Comparison of ENCODE assay signal across 8 mouse cellular contexts in the genomic region with DNA sequence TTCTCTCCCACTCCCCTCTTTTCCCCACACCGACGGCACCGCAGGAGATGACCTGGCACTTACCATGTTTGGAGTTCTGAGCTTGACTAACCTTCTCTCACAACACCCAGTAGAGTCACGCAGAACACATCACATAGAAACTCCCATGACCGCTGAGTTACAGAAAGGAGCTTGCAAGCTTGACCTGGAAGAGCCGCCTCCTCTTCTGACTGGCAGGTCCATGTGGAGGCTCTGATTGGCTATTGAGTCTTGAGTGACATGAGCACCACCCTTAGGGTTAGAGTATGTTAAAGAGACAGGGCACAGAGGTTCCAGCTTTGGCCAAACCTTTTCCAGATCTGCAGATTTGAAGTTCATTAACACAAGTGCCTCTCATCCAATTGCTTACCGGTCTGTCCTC. TPM values are rescaled to one million over a fixed set of nuclear protein-coding genes. Genes with fewer than 3 reads are reported as not detected.
DNase-seq lines count a peak whose midpoint lies in the region; ATAC-seq and TF ChIP-seq lines count a peak whose summit lies in the region.
"Not testable (repeated sequence)": the region's sequence is repeated elsewhere in the genome, so short reads cannot be mapped to it uniquely, and the experiment has no call there.

Gene Gm14326 (minus strand): TSS at position 153 of the 400 bp plus-strand sequence.

- intact Hi-C loops in gastrocnemius, adult 2 months (cut with DNase I): not testable (repeated sequence)

- peak; percentile 59 for DNase-seq in MEL (ENCODE audit: low read depth, low spot score)
- DNase-seq in cerebellum, adult 9-11 months: peak; percentile 95
- DNase-seq in gastrocnemius, adult 2 months: peak; percentile 79
- peak; percentile 97 for DNase-seq in left cerebral cortex, adult 11 months (ENCODE audit: low spot score)
- peak; percentile 93 for DNase-seq in lung, postnatal 25 days (ENCODE audit: low spot score)
- DNase-seq in retina, adult 2 months (ENCODE audit: low read depth, low spot score): peak; percentile 2
- DNase-seq in thymus, postnatal 25 days: peak; percentile 71

- TF ChIP-seq RAD21 in MEL (IDR thresholded peaks at IDR 0.05; ENCODE audit: low read depth, low read length): not testable (repeated sequence)

- ATAC-seq in hindbrain, embryonic 16.5 days: not testable (repeated sequence)

- peak within 1 kb of the TSS; percentile 69 for H3K9ac ChIP-seq in MEL (ENCODE audit: control insufficient read depth, low read depth, low read length, poor library complexity, severe bottlenecking)
- H3K9ac ChIP-seq in hindbrain, embryonic 16.5 days (ENCODE audit: low read depth, low read length): peak within 1 kb of the TSS; percentile 57

- peak within 1 kb of the TSS; percentile 69 to 70 for H3K4me3 ChIP-seq in MEL (ENCODE audit: control insufficient read depth in 1 of 2, insufficient read depth in 1 of 2, low read depth in 2 of 2, low read length in 2 of 2)
- H3K4me3 ChIP-seq in gastrocnemius, adult 2 months: peak within 1 kb of the TSS; percentile 76
- H3K4me3 ChIP-seq in hindbrain, embryonic 16.5 days (ENCODE audit: low read length): peak within 1 kb of the TSS; percentile 45

- TF ChIP-seq CTCF in MEL (IDR thresholded peaks at IDR 0.05 in 2 of 3, conservative IDR thresholded peaks at IDR 0.05 in 1 of 3; ENCODE audit: control insufficient read depth in 1 of 3, insufficient read depth in 1 of 3, low read depth in 2 of 3, low read length in 3 of 3, poor library complexity in 1 of 3, severe bottlenecking in 1 of 3); gastrocnemius, adult 2 months (IDR thresholded peaks at IDR 0.05): not testable (repeated sequence)

- 0 out of 4 replicates have a peak, but pooled peaks of 1 of the 2 experiments have one; percentile 25 for TF ChIP-seq POLR2A in MEL (IDR thresholded peaks at IDR 0.05; ENCODE audit: control insufficient read depth in 1 of 2, insufficient read depth in 1 of 2, low read depth in 1 of 2, low read length in 2 of 2, poor library complexity in 1 of 2)

- not testable (repeated sequence) for H3K4me1 ChIP-seq in MEL (ENCODE audit: control insufficient read depth in 1 of 2, insufficient read depth in 2 of 2, low read length in 2 of 2); hindbrain, embryonic 16.5 days (ENCODE audit: control insufficient read depth, insufficient read depth, low read depth, low read length)

- H3K27me3 ChIP-seq in MEL (ENCODE audit: control insufficient read depth in 1 of 2, insufficient read depth in 2 of 2, low read length in 2 of 2); hindbrain, embryonic 16.5 days (replicated peaks; ENCODE audit: control insufficient read depth, insufficient read depth, low read length): not testable (repeated sequence)

- not testable (repeated sequence) for H3K9me3 ChIP-seq in MEL (replicated peaks; ENCODE audit: insufficient read depth, low read length); hindbrain, embryonic 16.5 days (ENCODE audit: control insufficient read depth, low read length)

- WGBS in hindbrain, embryonic 16.5 days: 0% methylated on average over 4 of the region's 7 CpGs

- not testable (repeated sequence) for H3K36me3 ChIP-seq in MEL (ENCODE audit: control insufficient read depth in 1 of 2, insufficient read depth in 2 of 2, low read length in 2 of 2); hindbrain, embryonic 16.5 days (ENCODE audit: control insufficient read depth, insufficient read depth, low read length)

- peak within 1 kb of the TSS; percentile 44 for H3K4me2 ChIP-seq in hindbrain, embryonic 16.5 days (ENCODE audit: low read length)

- not testable (repeated sequence) for TF ChIP-seq EP300 in MEL (IDR thresholded peaks at IDR 0.05; ENCODE audit: low read depth in 1 of 2, low read length in 2 of 2)

- H3K27ac ChIP-seq in MEL (ENCODE audit: control insufficient read depth, low read depth, low read length); hindbrain, embryonic 16.5 days (ENCODE audit: low read depth, low read length): not testable (repeated sequence)
- peak within 1 kb of the TSS; percentile 79 for H3K27ac ChIP-seq in gastrocnemius, adult 2 months

- not testable (repeated sequence) for H3K79me2 ChIP-seq in MEL (ENCODE audit: control insufficient read depth, insufficient read depth, low read length, poor library complexity)

RNA-seq across cellular contexts. Expression of gene Gm14326, which starts in this region (rescaled TPM):
- total RNA-seq in MEL (2012; rRNA removed): 13.3 and 17.1 TPM in 2 replicates
- 10 to 100 TPM in 1 of 2 experiments, not detected in 1; 10.3 TPM for polyA plus RNA-seq in MEL (2012; ENCODE audit: insufficient read depth in 1 of 2, insufficient read length in 2 of 2, low read depth in 1 of 2, low replicate concordance in 2 of 2, missing spikeins in 1 of 2)
- total RNA-seq in gastrocnemius, adult 2 months (2021): 10 to 100 TPM; 37.4 to 42.4 TPM
- 16.9 and 20.3 TPM in 2 replicates for polyA plus RNA-seq in hindbrain, embryonic 16.5 days (2015; fragmentation: Nextera tagmentation; extraction: Ambion mirVana)

Comparison
In these comparisons a context has a peak if more than half of its experiments do, and no peak if none do; other contexts are left out.
1. DNase-seq: peak in every context shown above with its lines; median percentile 97 in left cerebral cortex, adult 11 months; 95 in cerebellum, adult 9-11 months; 93 in lung, postnatal 25 days; 79 in gastrocnemius, adult 2 months; 71 in thymus, postnatal 25 days; 59 in MEL; 2 in retina, adult 2 months.